Mouse (Mus musculus): ENCODE results near the gene Eefsec.

DNA sequence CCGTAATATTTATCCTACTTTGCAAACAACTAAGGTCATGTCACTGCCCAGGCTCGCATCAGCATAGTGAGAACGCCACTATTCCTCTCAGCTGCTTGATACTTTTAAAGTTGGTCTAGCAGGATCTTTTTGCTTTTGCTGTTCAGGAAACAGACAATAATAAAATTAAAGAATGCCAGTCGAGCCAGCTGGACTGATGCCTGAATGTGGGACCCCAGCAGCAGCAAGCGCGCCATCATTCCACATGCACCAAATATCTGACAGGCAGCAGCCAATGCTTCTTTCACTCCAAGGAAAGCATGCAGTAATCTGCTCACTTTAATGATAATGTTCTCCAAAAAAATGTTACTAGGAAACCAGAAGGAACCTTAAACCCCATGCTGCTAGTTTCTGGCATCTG is 45.9 kb downstream of the Eefsec start:
- no peak for TF ChIP-seq CTCF (IDR thresholded peaks at IDR 0.05; ENCODE audit: low read depth, low read length)
- TF ChIP-seq POLR2A (IDR thresholded peaks at IDR 0.05; ENCODE audit: borderline replicate concordance, low read depth, low read length): no peak

Measured in bone marrow macrophage, adult 2 months (primary cell).